Mouse (Mus musculus): ENCODE results near the gene Gm9857. TPM values are rescaled to one million over a fixed set of nuclear protein-coding genes. Genes with fewer than 3 reads are reported as not detected.

Gene Gm9857
- polyA plus RNA-seq, 1 experiment from 2014 or later, result not detected

DNA sequence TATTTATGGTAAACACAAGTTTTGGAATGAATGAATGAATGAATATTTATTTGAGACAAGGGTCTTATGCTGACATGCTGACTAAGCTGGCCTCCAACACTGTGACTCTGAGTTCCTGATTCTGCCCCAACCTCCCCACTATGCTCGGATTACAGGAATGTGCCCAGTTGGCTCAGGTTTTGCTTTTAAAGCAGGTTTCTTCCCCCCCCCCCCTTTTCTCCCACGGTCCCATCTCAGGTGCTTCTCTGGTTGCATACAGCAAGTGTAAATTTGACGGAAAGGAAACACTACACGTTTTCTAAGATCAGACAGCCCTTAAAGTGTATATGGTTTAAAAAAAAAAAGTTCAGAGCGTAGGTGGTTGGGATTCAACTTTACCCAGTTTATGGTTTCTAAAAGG is 672 bp downstream of the Gm9857 start, which contains the start of gene Henmt1:
Gene Henmt1 (plus strand): TSS at position 301 of the 400 bp plus-strand sequence.
- no peaks in the 10 kb centered on the region for H3K4me1 ChIP-seq (replicated peaks; ENCODE audit: control insufficient read depth, insufficient read depth, low read length)
- H3K9me3 ChIP-seq (ENCODE audit: control insufficient read depth, low read length), result no peaks in the 10 kb centered on the region
- DNase-seq (ENCODE audit: low spot score), result no peak
- H3K4me2 ChIP-seq, result peak within 1 kb of the TSS; percentile 66
- H3K27me3 ChIP-seq (replicated peaks; ENCODE audit: control insufficient read depth, insufficient read depth, low read length), result no peaks in the 10 kb centered on the region; the same call in none of the 2 replicates
- 81% methylated on average over 5 of the region's 5 CpGs for WGBS
- H3K9ac ChIP-seq (ENCODE audit: low read depth, low read length), result peak within 1 kb of the TSS; percentile 26; the same call in 1 of the 2 replicates
- H3K4me3 ChIP-seq (ENCODE audit: low read depth, low read length), result peak within 1 kb of the TSS; percentile 32
- no peak for ATAC-seq (replicated peaks; ENCODE audit: low FRiP score)
- H3K36me3 ChIP-seq (ENCODE audit: control insufficient read depth, insufficient read depth, low read length), result no peaks in the 10 kb centered on the region
- no peak within 1 kb of the TSS for H3K27ac ChIP-seq (ENCODE audit: low read depth, low read length)

DNA sequence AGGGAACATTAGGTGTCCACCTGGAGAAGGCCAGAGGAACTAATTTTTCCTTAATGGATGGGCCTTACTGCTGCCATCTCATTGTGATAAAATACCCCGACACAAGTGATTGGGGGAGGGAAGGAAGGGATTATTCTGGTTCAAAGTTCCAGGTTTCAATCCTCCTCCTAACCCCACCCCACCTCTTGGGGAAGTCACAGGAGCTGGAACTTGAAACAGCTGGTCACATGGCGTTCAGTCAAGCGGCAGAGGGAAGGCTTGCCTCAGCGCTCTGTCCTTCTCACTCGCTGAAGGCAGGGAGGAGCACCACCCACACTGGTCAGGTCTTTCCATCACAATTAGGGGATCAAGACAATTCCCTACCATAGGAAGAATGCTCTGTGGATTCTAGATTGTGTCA is 1.6 kb downstream of the Gm9857 start:
- Histone ChIP-seq H3K27ac (ENCODE audit: low read depth, low read length) (no peak overlapping the region), H3K9me3 (ENCODE audit: control insufficient read depth, low read length) (no peaks in the 10 kb centered on the region), H3K36me3 (ENCODE audit: control insufficient read depth, insufficient read depth, low read length) (no peaks in the 10 kb centered on the region), H3K4me1 (replicated peaks; ENCODE audit: control insufficient read depth, insufficient read depth, low read length) (no peaks in the 10 kb centered on the region), H3K9ac (ENCODE audit: low read depth, low read length) (no peak overlapping the region), H3K4me3 (ENCODE audit: low read depth, low read length) (no peak overlapping the region), H3K4me2 (no peak overlapping the region), H3K27me3 (replicated peaks; ENCODE audit: control insufficient read depth, insufficient read depth, low read length) (no peaks in the 10 kb centered on the region; the same call in none of the 2 replicates)
- ATAC-seq (replicated peaks; ENCODE audit: low FRiP score) (no peak), DNase-seq (ENCODE audit: low spot score) (no peak)
- WGBS, result 91% methylated on average over 5 of the region's 5 CpGs

DNA sequence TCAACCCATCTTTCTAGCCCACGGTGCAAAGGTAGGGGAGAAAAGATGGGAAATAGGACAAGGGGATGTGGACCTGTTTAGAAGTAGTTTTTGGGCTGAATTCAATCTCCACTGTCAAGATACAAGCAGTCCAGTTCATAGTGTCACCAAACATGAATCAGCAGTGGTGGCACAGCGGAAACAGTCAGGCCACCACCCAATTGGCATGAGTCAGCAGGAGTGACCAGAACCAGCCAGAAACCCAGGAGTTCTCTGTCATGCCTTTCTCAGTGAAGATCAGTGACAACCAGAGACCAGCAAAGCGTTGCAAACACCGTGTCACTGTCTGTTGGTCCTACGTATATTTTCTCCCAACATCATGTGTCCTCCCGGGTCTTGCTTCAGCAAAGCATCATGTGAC is 6.7 kb downstream of the Gm9857 start:
- Histone ChIP-seq H3K27me3 (replicated peaks; ENCODE audit: control insufficient read depth, insufficient read depth, low read length) (no peaks in the 10 kb centered on the region), H3K4me2 (no peak overlapping the region), H3K36me3 (ENCODE audit: control insufficient read depth, insufficient read depth, low read length) (no peaks in the 10 kb centered on the region), H3K27ac (ENCODE audit: low read depth, low read length) (no peak overlapping the region), H3K4me1 (replicated peaks; ENCODE audit: control insufficient read depth, insufficient read depth, low read length) (no peaks in the 10 kb centered on the region), H3K9ac (ENCODE audit: low read depth, low read length) (no peak overlapping the region), H3K4me3 (ENCODE audit: low read depth, low read length) (no peak overlapping the region), H3K9me3 (ENCODE audit: control insufficient read depth, low read length) (no peaks in the 10 kb centered on the region)
- WGBS, result 85% methylated on average over 6 of the region's 6 CpGs
- ATAC-seq (replicated peaks; ENCODE audit: low FRiP score) (no peak), DNase-seq (ENCODE audit: low spot score) (no peak)

DNA sequence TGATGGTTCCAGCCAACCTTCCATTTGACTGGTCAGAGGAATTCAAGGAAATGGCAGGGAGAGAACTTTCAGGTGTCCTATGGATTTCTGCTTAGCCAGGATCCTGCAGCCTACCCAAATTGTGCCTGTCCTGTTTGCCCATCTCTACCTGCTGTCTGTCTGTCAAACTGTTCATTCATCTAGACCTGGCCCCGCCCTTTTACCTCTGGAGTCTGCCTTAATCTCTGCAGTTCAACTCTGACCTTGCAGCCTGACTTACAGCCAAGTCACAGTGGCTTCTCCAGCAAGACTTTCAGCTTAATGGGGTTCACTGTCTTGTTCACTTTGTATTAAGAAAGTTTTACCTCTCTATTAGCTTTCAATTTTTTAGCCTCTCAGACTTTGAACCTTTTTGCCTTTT is 13.9 kb downstream of the Gm9857 start:
- Histone ChIP-seq H3K27ac (ENCODE audit: low read depth, low read length) (no peak overlapping the region), H3K36me3 (ENCODE audit: control insufficient read depth, insufficient read depth, low read length) (no peaks in the 10 kb centered on the region), H3K4me3 (ENCODE audit: low read depth, low read length) (no peak overlapping the region), H3K4me2 (no peak overlapping the region), H3K9me3 (ENCODE audit: control insufficient read depth, low read length) (no peaks in the 10 kb centered on the region), H3K27me3 (replicated peaks; ENCODE audit: control insufficient read depth, insufficient read depth, low read length) (no peaks in the 10 kb centered on the region), H3K4me1 (replicated peaks; ENCODE audit: control insufficient read depth, insufficient read depth, low read length) (peaks cover 12% of the 10 kb centered on the region), H3K9ac (ENCODE audit: low read depth, low read length) (no peak overlapping the region)
- DNase-seq (ENCODE audit: low spot score) (no peak), ATAC-seq (replicated peaks; ENCODE audit: low FRiP score) (no peak)
- 73% methylated on average over 1 of the region's 1 CpGs for WGBS

DNA sequence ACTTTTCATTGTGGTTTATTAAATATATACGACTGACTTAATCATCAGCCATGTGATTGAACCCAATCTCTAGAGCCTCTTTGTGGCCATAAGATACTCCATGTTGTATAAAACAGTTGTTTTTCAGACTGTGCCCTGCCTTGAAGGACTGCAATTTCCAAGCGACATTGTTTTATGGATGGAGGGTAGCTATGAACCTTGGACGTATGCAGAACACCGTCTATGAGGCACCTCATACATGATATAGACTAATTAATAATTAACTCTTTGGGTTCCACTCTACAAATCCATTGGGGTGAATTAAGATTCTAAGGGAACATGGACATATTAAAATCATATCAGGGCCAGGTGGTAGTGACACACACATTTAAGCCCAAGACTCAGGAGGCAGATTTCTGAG is 14.6 kb downstream of the Gm9857 start:
- 84% methylated on average over 4 of the region's 4 CpGs for WGBS
- Histone ChIP-seq H3K9me3 (ENCODE audit: control insufficient read depth, low read length) (no peaks in the 10 kb centered on the region), H3K9ac (ENCODE audit: low read depth, low read length) (no peak overlapping the region), H3K27ac (ENCODE audit: low read depth, low read length) (no peak overlapping the region), H3K4me2 (no peak overlapping the region), H3K4me3 (ENCODE audit: low read depth, low read length) (no peak overlapping the region), H3K4me1 (replicated peaks; ENCODE audit: control insufficient read depth, insufficient read depth, low read length) (peaks cover 13% of the 10 kb centered on the region), H3K36me3 (ENCODE audit: control insufficient read depth, insufficient read depth, low read length) (no peaks in the 10 kb centered on the region), H3K27me3 (replicated peaks; ENCODE audit: control insufficient read depth, insufficient read depth, low read length) (no peaks in the 10 kb centered on the region)
- DNase-seq (ENCODE audit: low spot score) (no peak), ATAC-seq (replicated peaks; ENCODE audit: low FRiP score) (no peak)

DNA sequence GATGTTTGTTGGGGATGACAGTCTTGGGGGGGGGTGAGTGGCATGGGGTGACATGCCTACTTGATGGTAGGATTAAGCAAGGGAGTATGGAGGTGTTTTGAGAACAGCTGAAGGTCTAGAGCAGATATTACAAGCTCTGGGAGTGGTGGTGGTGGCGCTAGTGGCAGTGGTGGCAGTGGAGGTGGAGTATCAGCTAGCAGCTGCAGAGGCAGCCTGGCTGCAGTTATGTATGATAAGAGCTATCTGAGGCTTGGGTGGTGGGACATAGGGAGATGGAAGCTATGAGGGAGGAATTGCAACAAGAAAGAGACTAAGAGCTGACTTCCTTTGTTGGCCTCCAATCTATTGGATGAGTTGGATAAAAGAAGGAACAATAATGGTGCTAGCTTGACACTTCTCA is 18.4 kb downstream of the Gm9857 start:
- H3K27ac ChIP-seq (ENCODE audit: low read depth, low read length), result peak overlapping the region; percentile 32; the same call in 1 of the 2 replicates
- H3K4me2 ChIP-seq, result peak overlapping the region; percentile 9; the same call in 1 of the 2 replicates
- no peaks in the 10 kb centered on the region for H3K27me3 ChIP-seq (replicated peaks; ENCODE audit: control insufficient read depth, insufficient read depth, low read length)
- no peak for DNase-seq (ENCODE audit: low spot score)
- peak; percentile 97 for ATAC-seq (replicated peaks; ENCODE audit: low FRiP score)
- H3K9me3 ChIP-seq (ENCODE audit: control insufficient read depth, low read length), result no peaks in the 10 kb centered on the region
- no peak overlapping the region for H3K4me3 ChIP-seq (ENCODE audit: low read depth, low read length)
- H3K9ac ChIP-seq (ENCODE audit: low read depth, low read length), result no peak overlapping the region
- H3K4me1 ChIP-seq (replicated peaks; ENCODE audit: control insufficient read depth, insufficient read depth, low read length), result peaks cover 13% of the 10 kb centered on the region
- 50% methylated on average over 1 of the region's 1 CpGs for WGBS
- H3K36me3 ChIP-seq (ENCODE audit: control insufficient read depth, insufficient read depth, low read length), result no peaks in the 10 kb centered on the region

DNA sequence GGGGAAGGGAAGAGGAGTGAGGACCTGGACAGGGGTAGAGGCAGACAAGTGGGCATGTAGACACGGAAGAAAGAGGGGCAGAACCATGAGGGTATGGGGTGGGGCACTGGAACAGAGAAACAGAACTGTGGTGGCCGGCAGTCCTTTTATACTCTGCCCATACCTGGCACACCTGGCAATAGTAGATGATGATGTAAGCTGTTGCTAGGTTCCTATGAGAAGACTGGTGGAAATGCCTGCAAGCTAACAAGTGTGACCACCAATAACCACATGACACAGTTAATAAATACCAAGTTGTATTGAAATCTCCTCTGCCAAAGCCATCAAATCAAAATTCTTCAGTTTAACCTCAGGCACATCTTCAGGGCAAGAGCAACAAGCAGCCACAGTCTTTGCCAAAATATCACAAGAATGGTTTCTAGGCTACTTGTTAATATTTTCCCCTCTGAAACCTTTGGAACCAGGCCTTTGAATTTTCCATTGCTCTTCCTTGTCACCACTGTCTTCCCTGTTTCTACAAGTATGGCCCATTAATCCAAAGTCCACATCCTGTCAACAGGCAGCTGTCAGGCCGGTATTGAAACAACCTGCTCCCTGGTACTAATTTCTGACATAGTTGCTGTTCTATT is 19.7 kb downstream of the Gm9857 start:
- Histone ChIP-seq H3K36me3 (ENCODE audit: control insufficient read depth, insufficient read depth, low read length) (no peaks in the 10 kb centered on the region), H3K4me3 (ENCODE audit: low read depth, low read length) (no peak overlapping the region), H3K27ac (ENCODE audit: low read depth, low read length) (no peak overlapping the region), H3K9me3 (ENCODE audit: control insufficient read depth, low read length) (no peaks in the 10 kb centered on the region), H3K4me2 (no peak overlapping the region), H3K4me1 (replicated peaks; ENCODE audit: control insufficient read depth, insufficient read depth, low read length) (peaks cover 13% of the 10 kb centered on the region), H3K27me3 (replicated peaks; ENCODE audit: control insufficient read depth, insufficient read depth, low read length) (no peaks in the 10 kb centered on the region), H3K9ac (ENCODE audit: low read depth, low read length) (no peak overlapping the region)
- no peak for DNase-seq (ENCODE audit: low spot score)
- 84% methylated on average over 3 of the region's 3 CpGs for WGBS
- no peak for ATAC-seq (replicated peaks; ENCODE audit: low FRiP score)

DNA sequence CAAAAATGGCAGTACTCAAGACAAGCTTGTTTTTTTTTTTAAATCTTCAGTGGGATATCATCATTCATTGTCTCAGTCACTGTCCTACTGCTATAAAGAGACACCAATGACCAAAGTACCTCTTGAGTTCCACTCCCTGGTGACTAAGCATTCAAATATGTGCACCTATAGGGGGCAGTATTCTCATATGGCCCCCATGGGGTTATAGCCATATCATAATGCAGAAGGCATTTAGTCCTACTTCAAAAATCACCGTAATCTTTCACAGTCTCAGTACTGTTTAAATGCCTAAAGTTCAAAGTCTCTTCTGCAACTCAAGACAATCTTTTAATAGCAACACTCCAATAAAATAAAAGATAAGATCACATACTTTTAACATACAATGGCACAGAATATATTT is 21.4 kb downstream of the Gm9857 start:
- ATAC-seq (replicated peaks; ENCODE audit: low FRiP score) (no peak), DNase-seq (ENCODE audit: low spot score) (no peak)
- Histone ChIP-seq H3K9me3 (ENCODE audit: control insufficient read depth, low read length) (no peaks in the 10 kb centered on the region), H3K9ac (ENCODE audit: low read depth, low read length) (no peak overlapping the region), H3K27ac (ENCODE audit: low read depth, low read length) (no peak overlapping the region), H3K4me3 (ENCODE audit: low read depth, low read length) (no peak overlapping the region), H3K27me3 (replicated peaks; ENCODE audit: control insufficient read depth, insufficient read depth, low read length) (no peaks in the 10 kb centered on the region), H3K36me3 (ENCODE audit: control insufficient read depth, insufficient read depth, low read length) (no peaks in the 10 kb centered on the region), H3K4me2 (no peak overlapping the region), H3K4me1 (replicated peaks; ENCODE audit: control insufficient read depth, insufficient read depth, low read length) (peaks cover 13% of the 10 kb centered on the region)
- WGBS, result 96% methylated on average over 1 of the region's 1 CpGs

DNA sequence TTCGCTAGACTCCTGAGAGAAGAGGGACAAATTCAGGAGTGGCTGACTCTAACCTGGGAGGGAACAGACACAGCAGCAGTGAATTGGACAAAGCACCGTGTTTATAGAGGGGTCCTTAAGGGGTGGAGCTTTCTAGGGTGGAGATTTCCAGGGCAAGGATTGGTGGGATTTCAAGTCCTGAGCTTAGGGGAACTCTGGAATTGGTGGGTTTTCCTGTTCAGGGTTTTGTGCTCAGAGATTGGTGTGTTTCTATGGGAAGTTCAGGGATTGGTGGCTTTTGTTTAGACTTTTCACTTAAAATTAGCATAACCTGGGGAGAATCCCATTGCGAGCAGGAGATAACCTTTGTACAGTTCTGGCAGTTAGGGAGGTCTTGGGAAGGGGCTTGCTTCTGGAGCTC is 22.3 kb downstream of the Gm9857 start:
- no peak overlapping the region for H3K27ac ChIP-seq (ENCODE audit: low read depth, low read length)
- ATAC-seq (replicated peaks; ENCODE audit: low FRiP score), result no peak
- H3K9me3 ChIP-seq (ENCODE audit: control insufficient read depth, low read length), result no peaks in the 10 kb centered on the region
- H3K4me2 ChIP-seq, result no peak overlapping the region
- no peak overlapping the region for H3K4me3 ChIP-seq (ENCODE audit: low read depth, low read length)
- H3K27me3 ChIP-seq (replicated peaks; ENCODE audit: control insufficient read depth, insufficient read depth, low read length), result no peaks in the 10 kb centered on the region
- H3K36me3 ChIP-seq (ENCODE audit: control insufficient read depth, insufficient read depth, low read length), result no peaks in the 10 kb centered on the region
- H3K9ac ChIP-seq (ENCODE audit: low read depth, low read length), result no peak overlapping the region
- DNase-seq (ENCODE audit: low spot score), result no peak
- 68% methylated on average over 3 of the region's 3 CpGs for WGBS
- peaks cover 13% of the 10 kb centered on the region for H3K4me1 ChIP-seq (replicated peaks; ENCODE audit: control insufficient read depth, insufficient read depth, low read length)

Data from liver, embryonic 11.5 days (tissue).